ENCODE assay signal across 18 mouse cellular contexts in genomic region chr4:63217513-63217912, GRCm38 (mm10). TPM values are rescaled to one million over a fixed set of nuclear protein-coding genes. Genes with fewer than 3 reads are reported as not detected.
DNase-seq lines count a peak whose midpoint lies in the region; ATAC-seq and TF ChIP-seq lines count a peak whose summit lies in the region.
"Had no signal": no experiment of that assay in that cellular context is flagged by ENCODE, and none has a peak within 500 bp of the region (broad histone marks: within the 10 kb centered on the region; RNA-seq: fewer than 3 reads in every experiment).

No protein-coding gene starts in this region.

- intact Hi-C loops in heart, postnatal 36 days (cut with DNase I), result loop anchor here (5.0 kb wide), 1 partner anchor 60 kb away; no protein-coding TSS in a partner anchor

- no peak overlapping the region for H3K4me2 ChIP-seq in heart, postnatal 0 days (ENCODE audit: low read depth, low read length)
- peak overlapping the region; percentile 100; the same call in 1 of the 2 replicates for H3K4me2 ChIP-seq in neural tube, embryonic 13.5 days
- H3K4me2 ChIP-seq in neural tube, embryonic 15.5 days, result no peak overlapping the region
- H3K4me2 ChIP-seq in limb, embryonic 14.5 days (replicated peaks; ENCODE audit: low read depth, low read length, severe bottlenecking), result peak overlapping the region; percentile 97
- H3K4me2 ChIP-seq: liver, embryonic 15.5 days; midbrain, embryonic 11.5 days had no signal

- no peak overlapping the region for H3K4me3 ChIP-seq in heart, postnatal 0 days (ENCODE audit: low read depth, low read length)
- no peak overlapping the region for H3K4me3 ChIP-seq in neural tube, embryonic 13.5 days
- no peak overlapping the region for H3K4me3 ChIP-seq in neural tube, embryonic 15.5 days (replicated peaks)
- peak overlapping the region; percentile 91 for H3K4me3 ChIP-seq in limb, embryonic 14.5 days (replicated peaks; ENCODE audit: low read length)
- H3K4me3 ChIP-seq: liver, embryonic 15.5 days had no signal

- no peaks in the 10 kb centered on the region for H3K36me3 ChIP-seq in heart, postnatal 0 days (replicated peaks; ENCODE audit: control insufficient read depth, insufficient read depth, low read length)
- no peaks in the 10 kb centered on the region for H3K36me3 ChIP-seq in neural tube, embryonic 13.5 days
- H3K36me3 ChIP-seq in neural tube, embryonic 15.5 days, result no peaks in the 10 kb centered on the region
- peaks cover 26% of the 10 kb centered on the region for H3K36me3 ChIP-seq in limb, embryonic 14.5 days (ENCODE audit: control insufficient read depth, insufficient read depth, low read length)
- H3K36me3 ChIP-seq: liver, embryonic 15.5 days had no signal

- no peak for TF ChIP-seq POLR2A in limb, embryonic 14.5 days (IDR thresholded peaks at IDR 0.05; ENCODE audit: borderline replicate concordance, extremely low read depth, insufficient read depth, insufficient read length)

- TF ChIP-seq EP300 in heart, postnatal 0 days (IDR thresholded peaks at IDR 0.05; ENCODE audit: low read depth), result no peak

- H3K9ac ChIP-seq in heart, postnatal 0 days (replicated peaks; ENCODE audit: low read depth, low read length), result no peak overlapping the region
- H3K9ac ChIP-seq in neural tube, embryonic 13.5 days, result no peak overlapping the region
- no peak overlapping the region for H3K9ac ChIP-seq in neural tube, embryonic 15.5 days (replicated peaks)
- peak overlapping the region; percentile 18 for H3K9ac ChIP-seq in limb, embryonic 14.5 days (ENCODE audit: low read depth, low read length, severe bottlenecking)
- H3K9ac ChIP-seq: liver, embryonic 15.5 days had no signal

- no peak for ATAC-seq in heart, postnatal 0 days (ENCODE audit: insufficient read depth, low read depth)
- ATAC-seq in neural tube, embryonic 13.5 days (ENCODE audit: low read depth), result no peak
- ATAC-seq in neural tube, embryonic 15.5 days (ENCODE audit: low FRiP score), result no peak
- no peak for ATAC-seq in limb, embryonic 14.5 days (ENCODE audit: low FRiP score, low read depth)
- ATAC-seq: activated CD4-positive, CD25-positive, alpha-beta regulatory T cell, adult 4 months had no signal

- no peaks in the 10 kb centered on the region for H3K9me3 ChIP-seq in heart, postnatal 0 days (replicated peaks; ENCODE audit: control insufficient read depth, low read length)
- no peaks in the 10 kb centered on the region for H3K9me3 ChIP-seq in neural tube, embryonic 13.5 days
- no peaks in the 10 kb centered on the region for H3K9me3 ChIP-seq in neural tube, embryonic 15.5 days (replicated peaks)
- H3K9me3 ChIP-seq in limb, embryonic 14.5 days (ENCODE audit: control insufficient read depth, low read length), result no peaks in the 10 kb centered on the region
- H3K9me3 ChIP-seq: liver, embryonic 15.5 days had no signal

- H3K27ac ChIP-seq in heart, postnatal 0 days (ENCODE audit: low read depth), result no peak overlapping the region
- no peak overlapping the region for H3K27ac ChIP-seq in neural tube, embryonic 13.5 days (replicated peaks)
- no peak overlapping the region for H3K27ac ChIP-seq in neural tube, embryonic 15.5 days (replicated peaks)
- H3K27ac ChIP-seq in limb, embryonic 14.5 days (replicated peaks; ENCODE audit: low read depth, low read length), result no peak overlapping the region
- H3K27ac ChIP-seq: liver, embryonic 15.5 days had no signal

- WGBS in heart, postnatal 0 days, result 80% methylated on average over 6 of the region's 6 CpGs
- WGBS in neural tube, embryonic 13.5 days, result 89% methylated on average over 6 of the region's 6 CpGs
- WGBS in neural tube, embryonic 15.5 days, result 84% methylated on average over 6 of the region's 6 CpGs
- WGBS in limb, embryonic 14.5 days, result 78% methylated on average over 6 of the region's 6 CpGs

- TF ChIP-seq CTCF in heart, postnatal 0 days (IDR thresholded peaks at IDR 0.05; ENCODE audit: low read depth), result no peak

- H3K4me1 ChIP-seq in heart, postnatal 0 days (ENCODE audit: control insufficient read depth, insufficient read depth), result peaks cover 21% of the 10 kb centered on the region
- peaks cover 35% of the 10 kb centered on the region for H3K4me1 ChIP-seq in neural tube, embryonic 13.5 days (replicated peaks)
- H3K4me1 ChIP-seq in neural tube, embryonic 15.5 days, result peaks cover 37% of the 10 kb centered on the region
- H3K4me1 ChIP-seq in limb, embryonic 14.5 days (ENCODE audit: control insufficient read depth, insufficient read depth, low read length), result peaks cover 20% of the 10 kb centered on the region
- H3K4me1 ChIP-seq: liver, embryonic 15.5 days had no signal

- H3K27me3 ChIP-seq in heart, postnatal 0 days (ENCODE audit: control insufficient read depth, insufficient read depth, low read length), result peaks cover 26% of the 10 kb centered on the region
- H3K27me3 ChIP-seq in neural tube, embryonic 13.5 days, result peaks cover 53% of the 10 kb centered on the region
- H3K27me3 ChIP-seq in neural tube, embryonic 15.5 days (replicated peaks), result peaks cover 37% of the 10 kb centered on the region
- H3K27me3 ChIP-seq in limb, embryonic 14.5 days (ENCODE audit: control insufficient read depth, insufficient read depth, low read length), result no peaks in the 10 kb centered on the region

- peak; percentile 4 for DNase-seq in heart, postnatal 0 days (ENCODE audit: low spot score)
- DNase-seq in heart, postnatal 36 days, result no peak
- no peak for DNase-seq in limb, embryonic 14.5 days (ENCODE audit: low spot score)
- DNase-seq in thymus, postnatal 10 days (ENCODE audit: low spot score in 2 of 2), result no peak
- DNase-seq in urinary bladder, postnatal 36 days (ENCODE audit: low spot score in 2 of 2), result no peak
- no peak for DNase-seq in embryo, embryonic 10.5 days (ENCODE audit: low spot score)
- DNase-seq: cerebellum, adult 11 months; gastrocnemius, postnatal 36 days; heart, postnatal 14 days; kidney, postnatal 14 days; layer of hippocampus, adult 9-11 months had no signal

RNA-seq across cellular contexts. Expression of gene Col27a1, which starts 3.7 kb away (rescaled TPM):
- total RNA-seq in heart, postnatal 0 days (2014; rRNA removed; ENCODE audit: low replicate concordance), result 5.9 and 8.2 TPM in 2 replicates
- 0.92 and 1.2 TPM in 2 replicates for polyA plus RNA-seq in heart, postnatal 0 days (2015; fragmentation: Nextera tagmentation; extraction: Ambion mirVana)
- 1 to 10 TPM; 1.1 to 1.4 TPM for total RNA-seq in heart, postnatal 36 days (2021)
- polyA plus RNA-seq in neural tube, embryonic 13.5 days (2015; fragmentation: Nextera tagmentation; extraction: Ambion mirVana), result 3.0 and 4.6 TPM in 2 replicates
- 2.8 and 4.5 TPM in 2 replicates for polyA plus RNA-seq in neural tube, embryonic 15.5 days (2015; fragmentation: Nextera tagmentation; extraction: Ambion mirVana)
- polyA plus RNA-seq in limb, embryonic 14.5 days (2012; rRNA removed), result 134 and 171 TPM in 2 replicates
- polyA plus RNA-seq in limb, embryonic 14.5 days (2014; fragmentation: Nextera tagmentation; extraction: Ambion mirVana), result 34.1 and 40.5 TPM in 2 replicates

RNA-seq across cellular contexts. Expression of gene Kif12, which starts 45.6 kb away (rescaled TPM):
- total RNA-seq in heart, postnatal 0 days (2014; rRNA removed; ENCODE audit: low replicate concordance), result not detected in 2 replicates
- polyA plus RNA-seq in heart, postnatal 0 days (2015; fragmentation: Nextera tagmentation; extraction: Ambion mirVana), result not detected in 2 replicates
- total RNA-seq in heart, postnatal 36 days (2021), result not detected
- polyA plus RNA-seq in neural tube, embryonic 13.5 days (2015; fragmentation: Nextera tagmentation; extraction: Ambion mirVana), result not detected in 2 replicates
- polyA plus RNA-seq in neural tube, embryonic 15.5 days (2015; fragmentation: Nextera tagmentation; extraction: Ambion mirVana), result 0.05 and 8.4 TPM in 2 replicates
- polyA plus RNA-seq in limb, embryonic 14.5 days (2012; rRNA removed), result 1.3 and 1.4 TPM in 2 replicates
- polyA plus RNA-seq in limb, embryonic 14.5 days (2014; fragmentation: Nextera tagmentation; extraction: Ambion mirVana), result 0.14 and 0.40 TPM in 2 replicates
- total RNA-seq: gastrocnemius, postnatal 36 days; heart, postnatal 14 days; left cerebral cortex, postnatal 14 days had no signal
- polyA plus RNA-seq: activated CD4-positive, CD25-positive, alpha-beta regulatory T cell, adult 4 months; midbrain, embryonic 11.5 days; urinary bladder, adult 2 months had no signal

Comparison
In these comparisons a context has a peak if more than half of its experiments do, and no peak if none do; other contexts are left out.
1. H3K4me2 ChIP-seq: peak in neural tube, embryonic 13.5 days (single experiment) and limb, embryonic 14.5 days (single experiment); none in heart, postnatal 0 days (single experiment) and neural tube, embryonic 15.5 days (single experiment).